Mouse (Mus musculus) gastrocnemius, postnatal 14 days (tissue): ENCODE results near the gene Ngrn. TPM values are rescaled to one million over a fixed set of nuclear protein-coding genes. Genes with fewer than 3 reads are reported as not detected.

ENCODE experiments used
- DNase-seq: peaks from one replicate; pipeline ENCODE4 v3.0.0; 2021; ENCODE audit warnings: mixed read lengths
- intact Hi-C: fragments of 180-260 bp; cut with DNase I; formaldehyde crosslinking; loops from one replicate; pipeline ENCODE4 v1.15.1; 2025; ENCODE audit warnings: low total_unique reads
- total RNA-seq, 2 experiments: library from RNA; stranded (reverse); gene quantifications; 2 replicates each; pipeline ENCODE4 v1.2.3; 2021

The Ngrn gene
- total RNA-seq, 2 experiments from 2014 or later, result 20.6 to 21.5 TPM

DNA sequence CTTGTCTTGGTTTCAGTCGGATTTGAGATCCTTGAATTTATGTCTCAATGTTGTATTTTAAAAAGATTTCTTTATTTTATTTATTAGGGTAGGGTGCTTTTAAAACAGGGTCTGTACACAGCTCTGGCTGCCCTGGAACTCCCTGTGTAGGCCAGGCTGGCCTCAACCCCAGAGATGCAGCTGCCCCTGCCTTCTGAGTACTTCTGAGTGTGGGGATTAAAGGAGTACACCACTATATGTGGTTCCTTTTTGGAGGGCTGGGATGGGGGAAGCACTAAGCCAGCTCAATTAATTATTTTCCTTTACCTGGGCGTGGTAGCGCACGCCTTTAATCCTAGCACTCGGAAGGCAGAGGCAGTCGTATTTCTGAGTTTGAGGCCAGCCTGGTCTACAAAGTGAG lies 35.4 kb downstream of the Ngrn start:
- intact Hi-C loops, result no loop called here
- DNase-seq, result no peak

DNA sequence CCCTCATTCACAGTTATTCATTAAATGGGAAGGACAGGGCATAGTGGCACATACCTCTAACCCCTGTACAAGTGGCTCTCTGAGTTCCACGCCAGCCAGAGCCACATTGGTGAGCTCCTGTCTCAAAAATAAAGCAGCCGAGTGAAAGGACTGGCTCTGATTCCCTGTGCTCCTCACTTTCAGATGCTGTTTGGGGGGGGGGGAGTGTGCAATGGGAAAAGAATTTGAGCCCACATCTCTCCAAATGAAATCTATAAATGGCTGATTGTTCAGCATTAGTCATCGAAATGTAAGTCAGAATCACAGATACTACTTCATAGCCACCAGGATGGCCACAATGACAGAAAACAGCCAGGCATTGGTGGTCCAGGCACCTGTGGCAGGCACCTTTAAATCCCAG lies 36.0 kb downstream of the Ngrn start:
- intact Hi-C loops, result no loop called here

DNA sequence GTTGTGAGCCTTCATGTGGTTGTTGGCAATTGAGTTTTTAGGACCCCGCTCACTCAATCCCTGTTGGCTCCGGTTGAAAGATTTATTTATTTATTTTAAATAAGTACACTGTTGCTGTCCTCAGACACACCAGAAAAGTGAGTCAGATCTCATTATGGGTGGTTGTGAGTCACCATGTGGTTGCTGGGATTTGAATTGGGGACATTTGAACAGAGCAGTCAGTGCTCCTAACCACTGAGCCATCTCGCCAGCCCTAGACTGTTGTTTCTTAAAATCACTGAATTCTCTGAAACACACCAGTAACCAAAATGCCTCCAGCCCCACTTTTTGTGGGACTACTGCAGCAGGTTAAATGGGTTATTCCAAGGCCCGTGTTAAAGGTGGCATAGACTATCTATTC lies 37.7 kb downstream of the Ngrn start:
- intact Hi-C loops, result no loop called here
- DNase-seq, result no peak

More for the DNA sequence above, 36.0 kb downstream of the Ngrn start:
- DNase-seq, result no peak

DNA sequence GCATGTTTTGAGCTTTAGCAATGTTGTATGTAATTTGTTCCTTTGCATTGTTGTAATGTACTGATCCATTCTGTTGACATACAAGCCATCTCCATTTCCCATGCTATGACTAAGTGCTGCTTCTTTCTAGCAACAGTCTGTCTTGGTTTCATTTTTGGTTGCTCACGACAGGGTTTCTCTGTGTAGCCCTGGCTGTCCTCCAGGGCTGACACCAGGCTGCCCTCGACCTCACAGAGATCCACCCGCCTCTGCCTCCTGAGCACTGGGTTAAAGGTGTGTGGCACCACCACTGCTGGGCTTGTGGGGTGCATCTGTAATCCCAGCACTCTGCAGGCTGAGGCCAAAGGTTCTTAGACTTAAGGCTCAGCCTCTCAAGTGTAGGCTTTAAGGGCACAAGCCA lies 38.6 kb downstream of the Ngrn start:
- DNase-seq, result no peak
- intact Hi-C loops, result no loop called here

DNA sequence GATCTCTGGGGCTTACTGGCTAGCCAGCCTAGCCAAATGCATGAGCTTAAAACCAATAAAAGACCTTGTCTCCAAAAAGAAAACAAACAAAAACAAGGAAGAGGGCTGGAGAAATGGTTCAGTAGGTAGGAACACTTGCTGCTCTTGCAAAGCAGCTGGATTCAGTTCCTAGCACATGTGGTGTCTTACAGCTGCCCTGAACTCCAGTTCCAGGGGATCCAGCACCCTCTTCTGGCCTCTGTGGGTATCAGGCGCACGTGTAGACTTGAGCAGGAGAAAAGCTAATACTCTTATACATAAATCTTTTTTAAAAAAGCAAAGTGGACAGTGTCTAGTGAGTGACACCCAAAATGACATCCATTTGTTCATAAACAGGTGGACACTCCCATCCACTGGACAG lies 40.5 kb downstream of the Ngrn start:
- no peak for DNase-seq
- intact Hi-C loops, result no loop called here

DNA sequence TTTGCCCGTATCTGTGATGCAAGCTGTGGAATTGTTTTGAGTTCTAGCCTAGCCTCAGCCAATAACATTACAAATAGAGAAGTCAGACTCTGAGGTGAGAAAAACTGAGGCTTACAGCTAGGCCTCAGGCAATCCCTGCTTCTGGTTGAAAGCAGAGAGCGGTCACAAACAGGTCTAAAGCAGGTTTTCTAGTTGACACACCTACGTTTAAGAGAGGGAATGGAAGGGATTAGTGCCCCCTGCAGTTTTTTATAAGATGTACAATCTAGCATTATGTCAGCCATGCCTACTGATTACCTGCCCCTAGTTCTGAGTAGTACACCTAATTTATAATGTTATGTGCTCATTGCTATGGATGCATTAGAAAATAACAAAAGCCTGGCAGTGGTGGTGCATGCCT lies 46.8 kb downstream of the Ngrn start:
- DNase-seq, result no peak

DNA sequence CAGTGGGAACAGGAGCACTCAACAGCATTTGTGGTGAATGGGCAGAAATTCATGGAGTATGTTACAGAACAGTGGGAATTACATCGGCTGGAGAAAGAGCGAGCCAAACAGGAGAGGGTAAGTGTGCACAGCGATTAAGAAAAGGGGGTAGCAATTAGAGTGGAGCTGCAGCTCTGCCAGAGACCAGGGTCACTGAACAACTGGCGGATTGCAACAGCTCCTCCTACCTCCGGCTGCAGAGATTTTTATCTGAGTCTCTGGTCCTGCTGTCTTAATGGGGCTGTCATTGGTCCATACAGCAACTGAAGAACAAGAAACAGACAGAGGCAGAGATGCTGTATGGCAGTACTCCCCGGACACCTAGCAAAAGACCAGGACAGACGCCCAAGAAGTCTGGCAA lies 49.8 kb downstream of the Ngrn start:
- intact Hi-C loops, result no loop called here
- no peak for DNase-seq

More for the DNA sequence above, 46.8 kb downstream of the Ngrn start:
- intact Hi-C loops, result no loop called here

Other genes with a start within 250 kb of the Ngrn start
- 10 to 100 TPM; 14.1 to 15.5 TPM for gene Zfp710, start 236.4 kb upstream of the Ngrn start, total RNA-seq
- gene Idh2, start 145.8 kb upstream of the Ngrn start, total RNA-seq, result 100 to 1,000 TPM; 179 to 214 TPM
- gene Sema4b, start 74.4 kb upstream of the Ngrn start, total RNA-seq, result 1 to 10 TPM; 1.9 to 2.5 TPM
- 10 to 100 TPM in 1 of 2 experiments, 1 to 10 TPM in 1; 9.4 to 11.3 TPM for gene Cib1, start 28.4 kb upstream of the Ngrn start, total RNA-seq
- gene Gdpgp1, start 28.4 kb upstream of the Ngrn start, total RNA-seq, result 1 to 10 TPM; 1.1 to 1.5 TPM
- under 1 TPM; 0.20 to 0.33 TPM for gene Ttll13, start 14.8 kb upstream of the Ngrn start, total RNA-seq
- gene Vps33b, start 8.4 kb downstream of the Ngrn start, total RNA-seq, result 1 to 10 TPM; 3.0 to 3.7 TPM
- 1 to 10 TPM; 7.6 to 8.8 TPM for gene Prc1, start 33.2 kb downstream of the Ngrn start, total RNA-seq
- gene Rccd1, start 63.2 kb downstream of the Ngrn start, total RNA-seq, result 1 to 10 TPM; 7.5 to 9.6 TPM
- 10 to 100 TPM; 11.7 to 12.1 TPM for gene Unc45a, start 79.8 kb downstream of the Ngrn start, total RNA-seq
- 10 to 100 TPM; 34.3 to 37.2 TPM for gene Hddc3, start 81.9 kb downstream of the Ngrn start, total RNA-seq
- gene Man2a2, start 110.2 kb downstream of the Ngrn start, total RNA-seq, result 10 to 100 TPM; 96.8 to 97.0 TPM
- 1 to 10 TPM; 5.7 to 7.6 TPM for gene Fes, start 126.7 kb downstream of the Ngrn start, total RNA-seq
- gene Furin, start 144.2 kb downstream of the Ngrn start, total RNA-seq, result 10 to 100 TPM; 49.4 to 51.9 TPM